Mouse (Mus musculus): Measurements from ENCODE around the gene Med20.
"Not testable (repeated sequence)": the region's sequence is repeated elsewhere in the genome, so short reads cannot be mapped to it uniquely, and the experiment has no call there.

The Med20 gene

GRCm38 (mm10) chr17:47596839-47597164 is 14.6 kb upstream of the Med20 start:
- ATAC-seq (ENCODE audit: low TSS enrichment): no peak

- ATAC-seq (ENCODE audit: low TSS enrichment): no peak
Observed at GRCm38 (mm10) chr17:47597261-47597660, 14.1 kb upstream of the Med20 start.

- ATAC-seq (ENCODE audit: low TSS enrichment): no peak
Observed at GRCm38 (mm10) chr17:47597838-47598579, 13.4 kb upstream of the Med20 start.

GRCm38 (mm10) chr17:47598580-47599304 is 12.6 kb upstream of the Med20 start:
- ATAC-seq (ENCODE audit: low TSS enrichment): not testable (repeated sequence)

DNA sequence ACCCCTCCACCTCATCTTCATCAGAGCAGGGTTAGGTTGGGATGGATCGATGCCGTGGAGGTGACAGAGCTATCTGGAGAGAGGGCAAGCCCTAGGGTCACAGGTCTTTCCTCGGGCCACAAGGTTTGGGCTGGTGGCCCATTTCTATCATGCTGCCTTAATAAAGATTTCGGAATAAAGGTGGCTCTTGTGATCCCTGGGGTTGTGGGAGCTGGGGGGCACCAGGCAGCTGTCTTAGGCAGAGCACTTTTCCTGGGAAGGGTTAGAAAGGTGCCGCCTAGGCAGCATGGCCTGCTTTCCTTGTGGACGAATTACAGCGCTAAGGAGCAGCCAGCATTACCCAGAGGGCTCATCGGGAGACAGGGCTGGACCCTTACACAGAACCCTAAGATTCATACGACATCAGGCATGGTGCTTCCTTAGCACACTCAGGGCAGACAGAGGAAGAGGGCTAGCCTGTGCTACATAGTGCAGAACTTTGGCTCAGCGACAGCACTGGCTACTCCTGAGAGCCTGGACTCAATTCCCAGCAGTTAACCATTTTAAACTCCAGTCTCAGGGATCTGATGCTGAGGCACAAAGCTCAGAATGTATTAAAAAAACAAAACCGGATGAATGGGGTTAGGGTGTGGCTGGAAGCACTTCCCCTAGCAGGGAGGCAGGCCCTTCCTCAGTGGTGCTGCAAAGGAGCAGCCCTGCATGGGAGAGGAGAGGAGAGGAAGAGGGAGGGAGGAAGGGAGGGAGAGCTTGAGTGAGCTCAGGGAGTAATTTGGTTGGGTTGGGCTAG is 11.7 kb upstream of the Med20 start:
- ATAC-seq (ENCODE audit: low TSS enrichment): no peak

GRCm38 (mm10) chr17:47600601-47601388 is 10.6 kb upstream of the Med20 start:
- no peak for ATAC-seq (ENCODE audit: low TSS enrichment)

GRCm38 (mm10) chr17:47601389-47601755 is 10.0 kb upstream of the Med20 start:
- no peak for ATAC-seq (ENCODE audit: low TSS enrichment)

DNA sequence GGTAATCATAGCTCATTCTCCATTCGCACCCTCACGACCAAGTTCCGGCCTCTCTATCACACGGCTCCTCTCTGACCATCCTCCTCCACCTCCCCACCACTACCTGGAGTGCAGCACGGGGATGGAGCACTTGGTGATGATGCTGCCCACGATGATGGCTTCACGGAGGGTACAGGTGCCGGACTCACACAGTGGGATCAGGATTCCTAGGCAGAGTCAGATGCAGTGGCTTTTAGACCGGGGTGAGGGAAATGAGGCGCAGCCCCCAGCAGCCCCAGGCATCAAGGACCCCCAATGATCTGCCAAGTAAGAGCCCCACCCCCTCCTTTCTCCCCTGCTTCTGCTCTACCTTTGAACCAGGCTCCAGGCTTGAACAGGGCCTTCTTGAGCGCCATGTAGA is 9.1 kb upstream of the Med20 start:
- ATAC-seq (ENCODE audit: low TSS enrichment): no peak

- ATAC-seq (ENCODE audit: low TSS enrichment): no peak
Observed at GRCm38 (mm10) chr17:47606220-47606619, 5.2 kb upstream of the Med20 start.

- ATAC-seq (ENCODE audit: low TSS enrichment): no peak
Observed at GRCm38 (mm10) chr17:47609182-47609581, 2.2 kb upstream of the Med20 start.

GRCm38 (mm10) chr17:47611661-47611982 is 240 bp downstream of the Med20 start:
- no peak for ATAC-seq (ENCODE audit: low TSS enrichment)

DNA sequence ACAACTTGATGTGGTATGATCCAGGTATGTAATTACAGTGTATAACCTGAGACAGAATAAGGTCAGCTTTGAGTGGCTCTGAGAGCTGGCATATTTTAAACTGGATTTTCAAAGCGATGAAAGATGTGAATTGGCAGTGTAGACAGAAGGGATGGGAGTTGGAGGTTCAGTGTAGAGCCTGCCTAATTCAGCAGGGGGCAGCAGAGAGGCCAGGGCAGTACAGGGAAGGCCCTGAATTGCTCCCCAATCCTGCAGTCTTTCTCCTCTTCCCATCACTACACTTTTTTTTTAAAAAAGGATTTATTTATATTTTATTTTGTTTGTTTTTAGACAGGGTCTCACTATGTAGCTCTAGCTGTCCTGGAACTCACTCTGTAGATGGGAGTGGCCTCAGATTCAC is 2.6 kb downstream of the Med20 start:
- no peak for ATAC-seq (ENCODE audit: low TSS enrichment)

- ATAC-seq (ENCODE audit: low TSS enrichment): no peak
Observed at GRCm38 (mm10) chr17:47616119-47616518, 4.7 kb downstream of the Med20 start.

DNA sequence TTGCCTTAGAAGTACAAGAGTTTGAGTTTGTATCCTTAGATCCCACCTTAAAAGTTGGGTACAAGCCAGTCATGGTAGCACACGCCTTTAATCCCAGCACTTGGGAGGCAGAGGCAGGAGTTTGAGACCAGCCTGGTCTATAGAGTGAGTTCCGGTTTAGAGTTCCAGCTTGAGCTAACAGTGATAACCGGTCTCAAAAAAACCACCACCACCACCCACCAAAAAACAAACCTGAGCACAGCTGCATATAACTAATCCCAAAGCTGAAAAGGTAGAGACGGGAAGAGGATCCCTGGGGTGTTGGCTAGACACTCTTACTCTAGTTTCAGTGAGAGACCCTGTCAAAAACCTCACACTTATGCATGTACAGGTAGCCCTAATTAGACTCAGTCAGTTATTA is 5.3 kb downstream of the Med20 start:
- no peak for ATAC-seq (ENCODE audit: low TSS enrichment)

- ATAC-seq (ENCODE audit: low TSS enrichment): no peak
Observed at GRCm38 (mm10) chr17:47617605-47618307, 6.4 kb downstream of the Med20 start.

DNA sequence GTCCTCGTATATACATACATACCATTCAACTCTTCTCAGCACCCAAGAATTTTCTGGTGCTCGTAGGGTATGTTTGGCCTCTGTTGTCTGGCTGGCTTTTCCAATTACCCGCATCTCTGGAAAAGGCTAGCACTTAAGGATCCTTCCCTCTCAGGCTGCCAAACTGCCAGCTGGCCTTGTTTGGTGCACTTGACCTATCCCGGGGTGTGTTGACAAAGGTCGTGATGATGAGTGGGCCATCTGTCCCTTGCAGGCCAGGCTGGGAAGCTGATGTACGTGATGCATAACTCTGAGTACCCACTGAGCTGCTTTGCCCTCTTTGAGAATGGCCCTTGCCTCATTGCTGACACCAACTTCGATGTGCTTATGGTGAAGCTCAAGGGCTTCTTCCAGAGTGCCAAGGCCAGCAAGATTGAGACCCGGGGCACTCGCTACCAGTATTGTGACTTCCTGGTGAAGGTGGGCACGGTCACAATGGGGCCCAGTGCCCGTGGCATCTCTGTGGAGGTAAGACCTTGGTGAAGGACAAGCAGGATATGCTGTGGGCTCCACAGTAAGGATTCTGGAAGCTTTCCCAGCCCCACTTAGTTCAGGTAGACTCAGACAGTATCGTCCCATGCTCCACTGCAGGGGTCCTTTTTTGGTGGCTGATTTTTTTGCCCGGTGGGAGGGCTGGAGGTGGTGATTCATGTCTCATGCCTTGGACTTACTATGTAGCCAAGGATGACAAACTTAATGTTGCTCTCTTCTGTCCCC is 7.4 kb downstream of the Med20 start:
- ATAC-seq (ENCODE audit: low TSS enrichment): no peak

GRCm38 (mm10) chr17:47622912-47623554 is 11.7 kb downstream of the Med20 start:
- ATAC-seq (ENCODE audit: low TSS enrichment): no peak

GRCm38 (mm10) chr17:47624572-47624971 is 13.2 kb downstream of the Med20 start:
- ATAC-seq (ENCODE audit: low TSS enrichment): not testable (repeated sequence)

DNA sequence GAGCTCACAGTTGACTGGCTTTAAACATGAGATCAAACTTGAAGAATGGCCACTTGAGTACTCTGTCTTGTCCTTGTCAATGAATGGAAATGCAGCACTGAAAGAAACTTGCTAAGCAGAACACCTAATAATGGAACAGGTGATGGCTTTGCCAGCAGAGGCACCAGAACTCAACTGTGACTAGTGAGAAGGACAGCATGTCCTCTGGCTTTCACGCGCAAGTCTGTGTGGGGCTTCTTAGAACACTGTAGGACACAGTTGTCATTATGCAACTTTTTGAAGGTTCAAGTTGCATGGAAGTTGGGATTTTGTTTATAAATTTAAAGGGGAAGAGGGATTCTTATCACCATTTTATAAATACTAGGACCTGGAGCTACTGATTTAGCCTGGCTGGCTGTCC is 13.7 kb downstream of the Med20 start:
- ATAC-seq (ENCODE audit: low TSS enrichment): no peak

DNA sequence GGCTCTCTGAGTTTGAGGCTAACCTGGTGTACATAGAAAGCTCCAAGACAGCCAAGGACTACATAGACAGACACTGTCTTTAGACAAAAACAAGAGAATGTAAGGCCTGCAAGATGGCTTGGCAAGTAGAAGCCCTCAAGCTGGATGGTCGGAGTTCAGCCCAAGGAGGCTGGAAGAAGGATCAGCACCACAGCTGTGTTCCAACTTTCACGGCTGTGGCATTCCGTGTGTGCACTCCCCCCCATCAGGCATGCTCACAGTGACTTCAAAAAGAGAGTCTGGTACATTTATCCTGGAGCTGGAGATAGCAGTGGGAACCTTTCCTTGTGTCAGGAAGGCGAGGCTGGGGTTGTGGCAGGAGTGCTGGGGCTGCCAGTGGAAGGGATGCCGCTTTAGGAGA is 14.6 kb downstream of the Med20 start:
- ATAC-seq (ENCODE audit: low TSS enrichment): no peak
